Mouse (Mus musculus): Measurements from ENCODE around the gene Stab2. TPM values are rescaled to one million over a fixed set of nuclear protein-coding genes. Genes with fewer than 3 reads are reported as not detected.

Stab2 gene
- total RNA-seq, 2 experiments from 2014 or later, result 0.04 to 1.9 TPM

DNA sequence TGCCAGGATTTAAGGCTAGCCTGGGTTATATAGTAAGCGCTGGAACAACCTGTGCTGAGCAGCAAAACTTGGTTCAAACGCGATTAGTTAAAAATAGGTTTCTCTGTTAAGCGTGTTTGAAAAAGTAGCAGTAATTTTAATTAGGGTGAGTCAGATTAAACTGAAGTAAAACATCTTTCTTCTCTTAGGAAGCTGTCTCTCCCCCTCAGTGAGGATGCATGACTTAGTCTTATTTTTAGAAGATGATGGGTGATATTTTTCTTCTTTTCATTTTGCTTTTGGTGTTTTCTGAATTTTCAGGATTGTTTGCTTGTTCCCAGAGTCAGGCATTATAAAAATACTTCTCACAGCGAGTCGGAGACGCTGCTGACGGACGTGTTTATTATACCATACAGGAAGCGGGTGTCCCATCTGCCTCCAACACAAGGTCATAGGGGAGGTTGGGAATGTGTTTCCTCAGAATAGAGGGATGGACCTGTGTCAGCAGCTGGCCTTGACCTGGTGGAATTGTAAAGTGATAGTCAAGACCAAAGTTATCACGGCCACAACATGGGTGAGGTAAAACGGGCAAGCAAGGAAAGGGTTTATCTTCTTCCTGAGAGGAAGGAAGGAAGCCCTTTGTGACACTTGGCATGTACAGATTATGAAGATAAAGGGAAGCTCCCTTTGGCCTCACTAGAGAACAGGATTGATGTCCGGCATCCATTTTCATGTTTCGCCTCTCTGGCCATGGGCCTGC lies 15.4 kb downstream of the Stab2 start:
- no peak for ATAC-seq (ENCODE audit: poor library complexity, severe bottlenecking)

DNA sequence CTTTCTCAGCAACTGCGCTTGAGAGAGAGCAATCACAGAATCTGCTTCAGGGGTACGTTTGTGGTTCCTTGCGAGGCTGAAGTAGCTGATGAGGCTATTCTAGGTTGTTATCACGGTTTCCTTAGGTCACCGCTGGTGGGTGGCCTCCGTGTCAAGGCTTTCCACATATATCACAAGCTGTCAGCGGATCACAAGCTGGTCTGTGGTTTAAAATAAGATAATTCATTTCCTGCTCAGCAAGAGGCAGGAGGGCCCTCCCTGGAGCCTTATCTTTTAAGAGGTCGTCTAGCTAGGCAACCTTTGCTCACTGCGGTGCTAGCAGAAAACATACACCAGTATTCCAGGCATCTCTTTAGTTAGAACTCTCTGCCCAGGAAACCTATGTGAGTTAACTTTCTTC lies 17.2 kb downstream of the Stab2 start:
- ATAC-seq (ENCODE audit: poor library complexity, severe bottlenecking), result peak; percentile 40

DNA sequence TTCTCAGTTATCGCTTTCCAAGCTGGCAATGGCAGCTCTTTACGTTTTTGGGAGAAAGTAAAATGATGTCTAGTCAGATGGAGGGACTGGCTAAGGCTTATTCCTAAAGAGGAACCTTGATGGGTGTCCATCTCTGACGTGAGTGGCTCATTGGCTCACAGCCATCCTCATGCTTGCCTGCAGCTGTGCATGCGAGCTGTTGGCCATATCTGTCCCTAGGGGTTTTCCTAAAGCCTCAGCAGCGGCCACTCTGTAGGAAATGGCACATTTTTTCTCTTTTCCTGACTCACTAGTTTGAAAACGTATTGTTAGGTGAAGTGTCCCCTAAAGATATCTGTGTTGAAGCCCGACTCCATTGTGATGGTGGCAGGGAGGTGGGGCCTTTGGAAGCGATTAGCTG lies 18.0 kb downstream of the Stab2 start:
- no peak for ATAC-seq (ENCODE audit: poor library complexity, severe bottlenecking)

DNA sequence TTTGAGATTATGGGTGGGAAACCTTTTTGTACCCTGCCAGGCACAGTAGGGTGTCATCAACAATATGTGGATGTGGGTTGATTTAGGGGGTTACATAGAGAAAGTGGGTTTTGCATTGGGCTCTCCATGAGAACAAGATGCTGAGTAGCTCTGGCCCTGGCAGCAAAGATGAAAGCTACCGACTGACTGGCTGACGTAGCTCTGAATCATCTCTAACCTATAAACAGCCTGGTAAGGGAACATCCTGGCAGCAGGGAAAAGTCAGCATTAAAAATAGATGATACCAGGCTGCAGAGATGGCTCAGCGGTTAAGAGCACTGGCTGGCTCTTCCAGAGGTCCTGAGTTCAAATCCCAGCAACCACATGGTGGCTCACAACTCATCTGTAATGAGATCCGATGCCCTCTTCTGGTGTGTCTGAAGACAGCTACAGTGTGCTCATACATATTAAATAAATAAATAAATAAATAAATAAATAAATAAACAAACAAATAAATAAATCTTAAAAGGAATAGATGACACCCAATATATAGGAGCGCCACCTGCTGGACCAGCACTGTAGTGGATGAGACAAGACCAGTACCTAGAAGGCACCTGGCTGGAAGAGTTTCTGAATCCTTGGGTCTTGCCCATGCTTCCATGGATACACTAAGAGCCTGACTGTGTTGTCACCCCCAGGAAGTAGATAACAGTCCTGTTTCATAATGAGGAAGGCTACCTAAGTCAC lies 31.7 kb downstream of the Stab2 start:
- no peak for ATAC-seq (ENCODE audit: poor library complexity, severe bottlenecking)

DNA sequence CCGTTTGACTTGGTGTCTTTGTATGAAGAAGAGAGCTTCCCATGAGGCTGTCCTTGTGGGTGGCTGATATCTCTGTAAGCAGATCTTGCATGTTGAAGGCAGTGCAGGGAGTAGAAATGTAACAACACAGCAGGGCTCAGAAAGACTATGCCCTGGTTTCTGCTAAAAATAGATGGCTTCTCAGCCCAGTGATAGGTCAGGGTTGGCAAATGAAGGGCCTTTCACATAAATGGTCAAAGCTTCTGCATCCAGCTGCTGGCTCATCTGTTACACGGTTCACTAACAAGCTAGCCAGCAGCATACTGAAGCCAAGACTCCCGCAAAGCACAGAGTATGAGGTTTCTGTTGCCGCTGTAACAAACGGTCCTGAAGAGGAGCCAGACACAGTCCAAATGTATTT lies 34.5 kb downstream of the Stab2 start:
- no peak for ATAC-seq (ENCODE audit: poor library complexity, severe bottlenecking)

- ATAC-seq (ENCODE audit: poor library complexity, severe bottlenecking), result no peak
These were observed 35.4 kb downstream of the Stab2 start for GRCm38 (mm10) chr10:86972503-86972826.

DNA sequence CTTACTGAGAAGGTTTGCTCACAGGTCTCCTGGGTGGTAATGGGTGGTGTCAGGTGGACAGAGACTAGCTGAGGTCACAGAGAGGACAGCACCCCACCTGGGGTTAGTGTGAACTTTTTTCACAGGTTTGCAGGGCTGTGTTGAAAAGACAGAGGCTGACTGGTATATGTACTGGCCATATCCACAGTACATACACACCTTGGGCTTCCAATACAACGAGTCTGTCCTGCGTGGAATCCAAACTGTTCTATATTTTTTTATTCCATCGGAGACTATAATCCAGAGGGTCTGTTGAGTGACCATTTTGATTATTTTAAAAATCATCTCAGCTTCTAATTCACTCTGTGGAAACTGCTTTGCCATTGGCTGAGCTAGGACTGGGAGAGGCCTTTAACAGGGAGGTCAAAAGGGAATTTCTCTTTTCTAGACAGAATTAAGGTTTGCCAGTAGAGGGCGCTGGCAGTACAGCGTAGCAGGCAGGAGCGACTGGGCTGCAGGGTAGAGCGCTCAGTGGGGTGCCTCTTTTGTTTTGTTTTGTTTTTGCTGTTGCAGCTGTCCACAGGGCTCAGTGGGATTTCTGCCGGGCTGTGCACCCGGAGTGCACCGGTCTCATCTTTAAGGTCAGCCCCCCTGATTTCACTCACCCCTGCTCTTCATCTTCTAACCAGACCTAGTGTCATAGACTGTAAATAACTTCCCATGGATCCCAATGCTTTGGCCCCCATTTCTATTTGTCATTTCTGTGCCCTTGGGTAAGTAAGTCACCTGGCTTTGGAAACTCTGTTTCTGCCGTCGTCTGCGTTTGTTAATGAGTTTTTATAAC lies 35.9 kb downstream of the Stab2 start:
- ATAC-seq (ENCODE audit: poor library complexity, severe bottlenecking), result peak; percentile 51

GRCm38 (mm10) chr10:86969346-86969745 lies 38.5 kb downstream of the Stab2 start:
- ATAC-seq (ENCODE audit: poor library complexity, severe bottlenecking), result no peak

DNA sequence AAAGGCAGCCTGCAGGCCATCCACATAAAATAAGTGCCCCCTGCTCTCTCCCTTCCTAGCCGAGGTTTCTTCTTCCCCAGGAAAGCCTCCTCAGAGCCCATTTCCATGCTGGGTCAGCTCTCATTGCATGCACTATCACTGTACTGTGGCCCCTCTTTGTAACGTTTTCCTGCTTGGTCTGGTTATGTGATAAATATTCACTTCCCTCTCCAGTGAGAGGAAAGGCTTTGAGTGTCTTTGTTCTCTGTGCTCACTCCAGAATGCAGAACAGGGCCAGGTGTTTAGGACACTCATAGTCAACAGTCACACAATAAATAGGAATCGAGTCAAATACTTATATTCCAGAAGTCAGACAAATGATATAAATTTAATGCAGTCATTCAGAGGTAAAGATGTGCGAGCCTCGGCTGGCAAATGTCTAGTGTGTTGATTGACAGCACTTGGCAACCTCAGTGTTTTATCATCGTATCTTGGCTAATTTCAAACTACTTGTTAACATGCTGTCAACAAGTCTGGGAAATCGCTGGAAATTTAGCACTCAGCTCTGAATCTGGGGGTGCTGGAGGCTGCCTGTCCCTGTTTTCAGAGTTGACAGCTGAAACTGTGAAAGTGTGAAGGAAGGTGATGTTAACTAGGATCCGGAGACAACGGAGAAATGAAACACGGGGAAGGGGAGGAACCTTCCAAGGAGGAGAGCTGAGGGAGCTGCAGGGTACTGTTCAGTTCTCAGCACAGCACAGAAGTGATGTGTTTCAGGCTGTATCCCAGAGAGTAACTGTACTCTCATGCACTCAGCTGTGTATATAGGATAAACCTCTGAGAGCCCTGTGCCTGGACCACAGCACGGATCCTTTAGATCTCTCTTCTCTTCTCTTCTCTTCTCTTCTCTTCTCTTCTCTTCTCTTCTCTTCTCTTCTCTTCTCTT lies 46.0 kb downstream of the Stab2 start:
- ATAC-seq (ENCODE audit: poor library complexity, severe bottlenecking), result no peak

GRCm38 (mm10) chr10:86955299-86955698 lies 52.5 kb downstream of the Stab2 start:
- no peak for ATAC-seq (ENCODE audit: poor library complexity, severe bottlenecking)

GRCm38 (mm10) chr10:86952696-86953095 lies 55.1 kb downstream of the Stab2 start:
- no peak for ATAC-seq (ENCODE audit: poor library complexity, severe bottlenecking)

DNA sequence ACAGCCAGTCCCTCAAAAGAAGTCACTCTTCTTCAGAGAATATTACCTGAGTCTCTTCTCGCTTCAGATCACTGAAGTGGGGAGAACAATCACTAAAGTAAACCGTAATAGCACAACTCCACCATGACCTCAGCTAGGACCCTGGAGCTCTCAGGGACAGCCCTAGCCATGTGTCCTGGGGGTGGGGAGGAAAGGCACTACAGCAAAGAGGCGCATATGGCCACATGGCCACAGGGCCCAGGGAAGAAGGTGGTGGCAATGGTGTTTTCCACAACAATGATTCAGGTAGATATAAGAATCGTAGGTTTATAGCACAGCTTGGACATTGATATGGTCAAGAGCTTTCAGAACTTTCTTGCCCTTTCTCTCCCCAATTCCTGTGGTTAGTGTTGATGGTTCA lies 57.0 kb downstream of the Stab2 start:
- no peak for ATAC-seq (ENCODE audit: poor library complexity, severe bottlenecking)

DNA sequence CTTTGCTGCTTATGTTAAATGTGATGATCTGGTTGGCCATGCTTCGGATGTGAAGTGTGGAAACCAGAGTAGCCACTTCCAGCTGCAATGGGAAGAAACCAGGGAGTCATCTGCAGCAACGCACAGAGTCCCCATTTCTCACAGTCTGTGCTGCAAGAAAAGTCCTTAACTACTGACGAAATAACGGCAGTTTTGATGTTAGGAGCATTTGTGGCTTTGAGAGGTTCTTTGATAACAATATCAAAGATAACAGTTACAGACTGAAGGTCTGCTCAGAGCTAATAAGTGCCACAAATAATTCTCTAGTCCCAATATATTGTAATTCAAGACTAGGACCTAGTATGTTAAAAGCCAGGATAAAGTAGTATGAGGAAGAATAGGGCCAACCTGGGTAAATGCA lies 57.9 kb downstream of the Stab2 start:
- ATAC-seq (ENCODE audit: poor library complexity, severe bottlenecking), result no peak

- ATAC-seq (ENCODE audit: poor library complexity, severe bottlenecking), result no peak
These were observed 60.3 kb downstream of the Stab2 start for GRCm38 (mm10) chr10:86947541-86947940.

DNA sequence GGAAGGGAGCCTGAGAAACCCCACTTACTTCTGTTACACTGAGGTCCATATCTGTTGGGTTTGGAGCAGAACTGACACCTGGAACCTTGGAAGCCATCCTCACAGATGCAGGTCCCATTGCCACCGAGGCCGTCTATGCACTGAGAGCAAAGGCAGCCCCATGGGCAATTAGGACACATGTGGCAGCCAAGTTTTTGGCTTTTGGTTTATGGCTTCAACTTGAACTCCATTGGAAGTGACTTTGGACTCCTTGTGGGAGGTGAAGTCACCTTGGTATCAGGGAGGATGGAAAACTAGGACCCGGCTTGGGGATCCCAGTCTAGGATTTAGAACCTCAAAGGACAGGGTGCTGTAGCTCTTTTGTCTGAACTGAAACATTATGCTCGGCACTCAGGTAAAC lies 67.2 kb downstream of the Stab2 start:
- ATAC-seq (ENCODE audit: poor library complexity, severe bottlenecking), result no peak

DNA sequence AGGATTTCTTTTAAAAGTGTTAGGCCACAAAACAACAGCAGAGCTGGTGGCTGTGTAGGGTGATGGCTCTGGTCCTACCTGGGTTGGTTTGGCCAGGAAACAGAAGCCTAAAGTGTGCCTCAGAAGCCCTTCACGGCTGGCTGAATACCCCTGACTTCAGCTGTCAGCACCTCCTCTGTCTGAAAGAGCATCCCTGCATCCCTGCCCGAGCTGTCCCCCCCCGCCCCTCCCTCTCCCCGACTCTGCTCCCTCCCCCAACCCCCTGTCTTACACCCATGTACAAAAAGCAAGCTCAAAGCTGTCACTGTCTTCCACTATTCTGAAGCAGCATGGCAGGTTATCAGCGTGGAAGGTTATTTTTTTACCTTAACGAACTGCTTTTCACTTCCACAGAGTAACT lies 73.4 kb downstream of the Stab2 start:
- ATAC-seq (ENCODE audit: poor library complexity, severe bottlenecking), result no peak

- no peak for ATAC-seq (ENCODE audit: poor library complexity, severe bottlenecking)
These were observed 73.9 kb downstream of the Stab2 start for GRCm38 (mm10) chr10:86933906-86934305.

DNA sequence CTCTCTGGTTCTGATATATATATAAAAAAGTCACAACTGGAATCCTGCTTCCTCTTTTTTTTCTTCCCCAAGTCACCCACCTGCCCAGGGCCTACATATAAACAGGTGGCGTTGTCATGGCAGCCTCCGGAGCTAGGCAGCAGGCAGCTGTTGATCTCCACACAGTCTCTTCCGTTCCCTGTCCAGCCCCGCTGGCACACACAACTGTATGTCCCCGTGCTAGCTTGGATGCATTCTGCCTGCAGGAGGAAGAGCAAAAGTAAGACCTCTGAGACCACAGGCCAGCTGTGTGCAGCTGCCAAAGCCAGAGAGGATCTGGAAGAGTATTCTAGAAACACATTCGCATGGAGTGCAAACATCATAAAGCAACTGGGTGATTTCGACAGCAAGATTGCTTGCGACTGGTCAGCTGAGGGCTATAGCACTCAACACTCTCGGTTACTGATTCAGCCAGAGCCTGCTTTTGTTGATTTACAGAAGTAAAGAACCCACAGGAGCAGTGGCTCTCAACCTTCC lies 74.6 kb downstream of the Stab2 start:
- ATAC-seq (ENCODE audit: poor library complexity, severe bottlenecking), result no peak

- ATAC-seq (ENCODE audit: poor library complexity, severe bottlenecking), result no peak
These were observed 84.2 kb downstream of the Stab2 start for GRCm38 (mm10) chr10:86923602-86924001.

DNA sequence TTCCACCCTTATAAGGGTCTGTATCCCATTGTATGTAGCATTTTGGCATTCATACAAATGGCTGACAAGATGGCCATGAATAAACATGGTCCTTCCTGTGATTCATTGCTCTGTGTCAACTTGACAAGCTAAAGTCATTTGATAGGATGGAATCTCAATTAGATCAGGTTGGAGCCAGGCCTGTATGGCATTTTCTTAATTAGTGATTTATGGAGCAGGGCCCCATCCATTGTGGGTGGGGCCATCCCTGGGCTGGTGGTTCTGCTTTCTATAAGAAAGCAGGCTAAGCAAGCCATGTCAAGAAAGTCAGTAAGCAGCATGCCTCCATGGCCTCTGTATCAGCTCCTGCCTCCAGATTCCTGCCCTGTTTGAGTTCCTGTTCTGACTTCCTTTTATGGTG lies 92.2 kb downstream of the Stab2 start:
- no peak for ATAC-seq (ENCODE audit: poor library complexity, severe bottlenecking)

DNA sequence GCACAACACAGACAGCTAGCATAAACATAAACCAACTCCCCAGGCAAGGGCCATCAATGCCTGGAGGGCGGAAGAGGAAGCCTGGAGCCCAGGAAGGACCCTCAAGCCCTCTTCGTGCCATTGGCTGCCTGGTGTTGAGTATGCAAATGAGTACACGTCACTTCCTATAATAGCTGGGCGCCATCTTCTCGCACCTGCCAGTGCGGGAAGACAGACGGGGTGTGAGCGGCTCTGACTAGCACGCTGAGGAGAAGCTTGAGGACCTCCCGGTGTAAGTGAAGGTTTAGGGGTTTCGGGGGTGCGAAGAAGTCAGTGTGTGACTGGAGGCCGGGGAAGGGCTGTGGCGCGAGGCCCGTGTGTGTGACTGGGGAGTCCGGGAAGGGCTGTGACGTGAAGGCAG lies 99.3 kb downstream of the Stab2 start:
- no peak for ATAC-seq (ENCODE audit: poor library complexity, severe bottlenecking)

Measured in megakaryocyte, adult 5-6 weeks (primary cell).